Mouse (Mus musculus): ENCODE measurements at regions not wholly inside any gene's neighbourhood (a gene's known extent, or its start where the extent isn't known, plus 50 kb on each side); places are given as distances from the start of the nearest gene placed in this dataset.

DNA sequence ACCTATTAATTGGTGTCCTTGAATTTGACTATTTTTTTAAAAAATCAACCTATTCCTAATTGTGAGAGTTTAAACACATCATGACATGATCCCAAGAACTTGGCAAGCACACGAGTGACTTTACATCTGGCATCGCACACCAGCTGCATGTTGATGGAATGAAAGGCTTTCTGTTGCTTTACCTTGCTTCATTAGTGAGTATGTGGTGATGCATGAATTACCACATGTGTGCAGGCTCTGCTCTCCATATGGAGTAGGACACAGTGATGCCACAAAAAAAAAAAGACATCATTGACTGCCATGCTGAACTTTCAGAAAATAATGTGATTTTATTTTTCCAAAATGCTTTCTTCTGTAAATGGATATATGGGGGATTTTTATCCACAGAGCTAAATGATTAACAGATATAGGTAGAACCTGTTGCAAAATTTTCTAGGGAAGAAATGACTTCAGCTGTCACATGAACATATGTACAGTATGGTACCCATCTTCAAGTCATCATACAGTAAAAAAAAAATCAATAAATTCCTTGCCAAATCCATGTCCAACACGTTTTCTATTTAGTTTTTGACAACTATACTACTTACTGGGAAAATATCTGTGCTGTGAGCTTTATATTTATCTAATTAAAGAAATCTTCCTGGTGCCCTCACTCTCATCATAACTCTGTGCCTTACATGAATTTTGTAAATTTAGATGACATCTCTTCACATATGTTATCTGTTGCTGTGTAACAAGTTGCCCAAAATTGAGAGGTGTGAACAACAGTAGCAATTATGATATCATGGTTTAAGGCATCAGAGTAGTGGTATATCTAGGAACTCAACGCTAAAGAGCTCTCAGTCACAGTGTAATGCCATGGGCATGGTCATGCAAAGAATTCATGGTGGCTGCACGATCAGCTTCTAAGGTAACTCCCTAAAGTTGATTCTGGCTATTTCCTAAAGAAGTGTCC, 84.0 kb upstream of the Arrdc3 start:
- no peaks in the 10 kb centered on the region for H3K4me1 ChIP-seq (replicated peaks; ENCODE audit: control insufficient read depth, insufficient read depth, low read length)
- H3K27ac ChIP-seq (ENCODE audit: low read length): no peak overlapping the region
- no peaks in the 10 kb centered on the region for H3K9me3 ChIP-seq (ENCODE audit: control insufficient read depth, low read length)
- no peaks in the 10 kb centered on the region for H3K36me3 ChIP-seq (ENCODE audit: control insufficient read depth, insufficient read depth)
- WGBS: 67% methylated on average over 5 of the region's 5 CpGs
- H3K27me3 ChIP-seq (replicated peaks; ENCODE audit: control insufficient read depth, insufficient read depth, low read length): no peaks in the 10 kb centered on the region
- no peak overlapping the region for H3K4me2 ChIP-seq (ENCODE audit: low read length)
- no peak overlapping the region for H3K9ac ChIP-seq (replicated peaks; ENCODE audit: low read depth, low read length)
- ATAC-seq: peak; percentile 72
- H3K4me3 ChIP-seq (replicated peaks; ENCODE audit: low read length): no peak overlapping the region

DNA sequence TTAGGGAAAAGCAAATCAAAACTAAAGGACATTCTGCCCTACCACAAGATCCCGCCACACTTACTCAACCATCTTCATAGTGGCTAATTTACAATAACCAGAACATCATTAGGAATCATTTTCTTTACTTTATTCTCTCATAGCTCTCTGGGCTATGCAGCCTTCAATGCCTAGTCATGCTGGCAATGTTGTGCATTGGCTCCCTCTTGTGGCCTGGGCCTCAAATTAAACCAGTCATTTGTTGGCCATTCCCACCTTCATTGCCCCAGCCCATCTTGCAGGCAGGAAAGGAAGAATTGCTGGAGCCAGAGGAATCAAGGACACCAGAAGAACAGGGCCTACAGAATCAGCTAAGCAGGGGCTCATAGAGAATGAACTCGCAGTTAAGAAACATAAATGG, 77.0 kb upstream of the Arrdc3 start:
- Histone ChIP-seq H3K9me3 (ENCODE audit: control insufficient read depth, low read length) (no peaks in the 10 kb centered on the region), H3K27me3 (replicated peaks; ENCODE audit: control insufficient read depth, insufficient read depth, low read length) (no peaks in the 10 kb centered on the region), H3K36me3 (ENCODE audit: control insufficient read depth, insufficient read depth) (no peaks in the 10 kb centered on the region), H3K4me3 (replicated peaks; ENCODE audit: low read length) (no peak overlapping the region), H3K9ac (replicated peaks; ENCODE audit: low read depth, low read length) (no peak overlapping the region), H3K4me2 (ENCODE audit: low read length) (no peak overlapping the region), H3K27ac (ENCODE audit: low read length) (no peak overlapping the region), H3K4me1 (replicated peaks; ENCODE audit: control insufficient read depth, insufficient read depth, low read length) (no peaks in the 10 kb centered on the region)
- WGBS: 43% methylated on average over 2 of the region's 2 CpGs
- peak; percentile 78; the same call in 1 of the 2 replicates for ATAC-seq

DNA sequence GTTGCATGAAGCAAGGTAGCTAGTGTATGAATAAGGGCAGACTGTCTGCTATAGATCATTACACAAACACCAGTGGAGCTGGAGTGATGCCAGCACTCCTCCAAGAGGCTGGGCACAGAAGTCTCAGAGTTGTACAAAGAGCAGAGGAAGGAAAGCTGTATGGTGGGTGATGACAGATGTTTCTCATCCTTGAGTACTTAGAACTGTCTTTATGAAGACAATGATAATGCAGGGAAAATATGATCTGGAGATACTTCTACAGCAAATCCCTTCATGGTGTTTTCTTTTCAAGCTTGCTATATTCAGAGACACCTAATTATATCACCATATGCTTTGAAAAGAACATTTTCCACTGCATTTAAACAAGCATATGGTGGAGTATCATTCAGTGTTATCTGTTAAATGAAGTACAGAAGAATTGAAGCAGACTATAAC, 56.1 kb upstream of the Arrdc3 start:
- Histone ChIP-seq H3K36me3 (ENCODE audit: control insufficient read depth, insufficient read depth) (no peaks in the 10 kb centered on the region), H3K4me3 (replicated peaks; ENCODE audit: low read length) (no peak overlapping the region), H3K4me2 (ENCODE audit: low read length) (no peak overlapping the region), H3K9ac (replicated peaks; ENCODE audit: low read depth, low read length) (no peak overlapping the region), H3K27me3 (replicated peaks; ENCODE audit: control insufficient read depth, insufficient read depth, low read length) (no peaks in the 10 kb centered on the region), H3K9me3 (ENCODE audit: control insufficient read depth, low read length) (no peaks in the 10 kb centered on the region), H3K27ac (ENCODE audit: low read length) (no peak overlapping the region), H3K4me1 (replicated peaks; ENCODE audit: control insufficient read depth, insufficient read depth, low read length) (0 out of 2 replicates have a peak, but pooled peaks cover 2% of the 10 kb centered on the region)
- ATAC-seq: 0 out of 2 replicates have a peak, but pooled peaks have one; percentile 57
